Mouse (Mus musculus) cortical plate, adult 2 months (tissue): ENCODE data around the gene Lcn8.

Experiments
- CTCF ChIP-seq: fragments of 200-500 bp; IDR thresholded peaks from 2 replicates; pipeline ENCODE4 v1.5.1; 2011; ENCODE audit warnings: mild to moderate bottlenecking, control low read depth, low read length; ENCODE audit not compliant: insufficient read depth; ENCODE audit errors: extremely low read depth
- POLR2A ChIP-seq: fragments of 200-500 bp; IDR thresholded peaks from 2 replicates; pipeline ENCODE4 v1.6.1; 2011; ENCODE audit warnings: mild to moderate bottlenecking, low read length, control low read depth; ENCODE audit not compliant: insufficient read depth; ENCODE audit errors: extremely low read depth

DNA sequence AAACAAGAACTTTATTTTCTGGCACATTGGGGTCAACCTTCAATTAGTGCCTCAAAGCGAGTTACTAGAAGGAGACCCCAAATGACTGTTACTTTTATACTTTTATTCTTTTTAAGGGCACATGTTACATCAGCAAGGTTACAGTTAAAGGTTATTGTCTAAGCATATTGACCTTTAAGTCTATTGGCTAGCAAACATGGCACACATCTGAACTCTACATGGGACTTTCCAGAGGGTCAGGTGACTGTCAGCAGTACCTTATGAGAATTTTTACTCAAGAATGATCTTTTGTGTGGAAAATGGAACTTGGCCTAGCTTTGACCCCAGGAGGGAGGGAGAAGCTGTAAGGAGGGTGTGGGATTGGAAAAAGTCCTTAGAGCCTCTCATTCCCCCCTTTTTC, 13.6 kb downstream of the Lcn8 start:
- TF ChIP-seq POLR2A (no peak), CTCF (no peak)
